Comparison of ENCODE assay signal across 23 mouse cellular contexts in genomic region chr10:34172663-34173282, GRCm38 (mm10). TPM values are rescaled to one million over a fixed set of nuclear protein-coding genes. Genes with fewer than 3 reads are reported as not detected.
DNase-seq lines count a peak whose midpoint lies in the region; ATAC-seq lines count a peak whose summit lies in the region.
"Had no signal": no experiment of that assay in that cellular context is flagged by ENCODE, and none has a peak within 500 bp of the region (broad histone marks: within the 10 kb centered on the region; RNA-seq: fewer than 3 reads in every experiment).

No protein-coding gene starts in this region.

- ATAC-seq in kidney, embryonic 14.5 days (ENCODE audit: low FRiP score, low TSS enrichment): peak; percentile 82; the same call in 1 of the 2 replicates
- peak; percentile 80 to 86 for ATAC-seq in hematopoietic stem cell, adult 5-6 weeks (replicated peaks in 1 of 2; ENCODE audit: insufficient read depth in 1 of 2, low FRiP score in 2 of 2, low TSS enrichment in 1 of 2, low read depth in 1 of 2, poor library complexity in 2 of 2, severe bottlenecking in 2 of 2)
- ATAC-seq: forebrain, embryonic 16.5 days had no signal

- no peaks in the 10 kb centered on the region for H3K36me3 ChIP-seq in kidney, embryonic 14.5 days (ENCODE audit: control insufficient read depth, insufficient read depth, low read length)
- H3K36me3 ChIP-seq: embryonic facial prominence, embryonic 12.5 days; G1E; limb, embryonic 12.5 days; midbrain, embryonic 12.5 days had no signal

- H3K4me3 ChIP-seq in kidney, embryonic 14.5 days (ENCODE audit: low read length): no peak overlapping the region
- H3K4me3 ChIP-seq: embryonic facial prominence, embryonic 12.5 days; gastrocnemius, adult 2 months; left cerebral cortex, adult 2 months; limb, embryonic 12.5 days; midbrain, embryonic 12.5 days had no signal

- WGBS in kidney, embryonic 14.5 days: 48% methylated on average over 4 of the region's 4 CpGs

- H3K4me1 ChIP-seq in kidney, embryonic 14.5 days (ENCODE audit: control insufficient read depth, insufficient read depth, low read length): no peaks in the 10 kb centered on the region
- H3K4me1 ChIP-seq: midbrain, embryonic 12.5 days had no signal

- DNase-seq in kidney, postnatal 36 days: no peak
- DNase-seq in thymus, postnatal 0 days (ENCODE audit: low spot score): peak; percentile 15
- DNase-seq in thymus, postnatal 4 days: no peak
- peak; percentile 17 to 43 for DNase-seq in natural killer cell, adult 2 months (ENCODE audit: low spot score in 2 of 2)
- no peak for DNase-seq in gastrocnemius, postnatal 25 days
- DNase-seq in spleen, adult 12 weeks (ENCODE audit: low spot score): no peak
- DNase-seq: adrenal gland, adult 2 months; cerebellum, adult 11-12 months; cerebellum, postnatal 36 days; gastrocnemius, adult 2 months; heart, postnatal 14 days; kidney, adult 9 months; lung, postnatal 14 days; right cerebral cortex, adult 18-20 months had no signal

- no peak overlapping the region for H3K27ac ChIP-seq in kidney, embryonic 14.5 days (ENCODE audit: low read depth, low read length)
- H3K27ac ChIP-seq: embryonic facial prominence, embryonic 12.5 days; gastrocnemius, adult 2 months; left cerebral cortex, adult 2 months; limb, embryonic 12.5 days; midbrain, embryonic 12.5 days had no signal

- H3K27me3 ChIP-seq in kidney, embryonic 14.5 days (ENCODE audit: control insufficient read depth, insufficient read depth, low read length): no peaks in the 10 kb centered on the region
- H3K27me3 ChIP-seq: embryonic facial prominence, embryonic 12.5 days; limb, embryonic 12.5 days; midbrain, embryonic 12.5 days had no signal

- no peak overlapping the region for H3K4me2 ChIP-seq in kidney, embryonic 14.5 days (replicated peaks; ENCODE audit: low read depth, low read length)
- H3K4me2 ChIP-seq: embryonic facial prominence, embryonic 12.5 days; limb, embryonic 12.5 days; midbrain, embryonic 12.5 days had no signal

- no peak overlapping the region for H3K9ac ChIP-seq in kidney, embryonic 14.5 days (ENCODE audit: low read depth, low read length)
- H3K9ac ChIP-seq: embryonic facial prominence, embryonic 12.5 days; limb, embryonic 12.5 days; midbrain, embryonic 12.5 days had no signal

- H3K9me3 ChIP-seq in kidney, embryonic 14.5 days (ENCODE audit: control insufficient read depth, low read length): no peaks in the 10 kb centered on the region
- H3K9me3 ChIP-seq: embryonic facial prominence, embryonic 12.5 days; G1E; limb, embryonic 12.5 days; midbrain, embryonic 12.5 days had no signal

RNA-seq across cellular contexts. Expression of gene Dse, which starts 34.7 kb away (rescaled TPM):
- polyA plus RNA-seq in kidney, embryonic 14.5 days (2014; fragmentation: Nextera tagmentation; extraction: Ambion mirVana): 12.8 and 24.1 TPM in 2 replicates
- 5.1 and 5.5 TPM in 2 replicates for polyA plus RNA-seq in thymus, postnatal 0 days (2015; fragmentation: Nextera tagmentation; extraction: Ambion mirVana)
- 1.8 and 2.4 TPM in 2 replicates for total RNA-seq in hematopoietic stem cell, adult 5-6 weeks (2017)
- 1 to 10 TPM; 5.2 to 5.4 TPM for total RNA-seq in gastrocnemius, postnatal 25 days (2021)
- polyA plus RNA-seq: G1E had no signal

RNA-seq across cellular contexts. Expression of gene Calhm6, which starts 45.0 kb away (rescaled TPM):
- polyA plus RNA-seq in kidney, embryonic 14.5 days (2014; fragmentation: Nextera tagmentation; extraction: Ambion mirVana): 0.89 and 1.7 TPM in 2 replicates
- 9.2 and 9.8 TPM in 2 replicates for polyA plus RNA-seq in thymus, postnatal 0 days (2015; fragmentation: Nextera tagmentation; extraction: Ambion mirVana)
- 13.1 and 16.7 TPM in 2 replicates for total RNA-seq in hematopoietic stem cell, adult 5-6 weeks (2017)
- under 1 TPM in 1 of 2 experiments, not detected in 1; 0.24 TPM for total RNA-seq in gastrocnemius, postnatal 25 days (2021)
- total RNA-seq: gastrocnemius, adult 2 months; heart, postnatal 14 days had no signal
- polyA plus RNA-seq: C2C12, G1E had no signal

Comparison
In these comparisons a context has a peak if more than half of its experiments do, and no peak if none do; other contexts are left out.
1. DNase-seq: peak in thymus, postnatal 0 days (single experiment) and natural killer cell, adult 2 months (2 of 2); none in kidney, postnatal 36 days (0 of 2), thymus, postnatal 4 days (single experiment), gastrocnemius, postnatal 25 days (single experiment) and spleen, adult 12 weeks (single experiment).
2. RNA of gene Calhm6, which starts 45.0 kb away (total RNA-seq): 13.1 to 16.7 TPM in hematopoietic stem cell, adult 5-6 weeks; 0.24 TPM in gastrocnemius, postnatal 25 days; every median in the first group is over 10 times any median in the second.